Mouse (Mus musculus) neural tube, embryonic 11.5 days (tissue): Measurements from ENCODE around the gene Lingo4. TPM values are rescaled to one million over a fixed set of nuclear protein-coding genes. Genes with fewer than 3 reads are reported as not detected.

ENCODE experiments used
- ATAC-seq: fragments of 200-750 bp; cut with Nextera tagmentation; 2 replicates; pipeline ENCODE4 v1.8.0; 2017; ENCODE audit warnings: moderate number of reproducible peaks, mild to moderate bottlenecking, moderate TSS enrichment, moderate library complexity; ENCODE audit not compliant: insufficient read depth, low FRiP score, low TSS enrichment
- DNase-seq: peaks from one replicate; pipeline ENCODE4 v3.0.0-alpha.2; 2015; ENCODE audit warnings: low spot score
- H3K27ac ChIP-seq: fragments of 300-500 bp; sonication (generic); 2 replicates; pipeline ENCODE4 v1.5.1; 2014; ENCODE audit warnings: low read depth, mild to moderate bottlenecking, low read length
- H3K27me3 ChIP-seq: fragments of 300-500 bp; sonication (generic); 2 replicates; pipeline ENCODE4 v1.6.1; 2014; ENCODE audit warnings: mild to moderate bottlenecking, low read length, mixed read lengths; ENCODE audit not compliant: control insufficient read depth, insufficient read depth
- H3K36me3 ChIP-seq: fragments of 300-500 bp; sonication (generic); 2 replicates; pipeline ENCODE4 v1.6.1; 2014; ENCODE audit warnings: mild to moderate bottlenecking, low read length, moderate library complexity, mixed read lengths; ENCODE audit not compliant: control insufficient read depth, insufficient read depth
- H3K4me1 ChIP-seq: fragments of 300-500 bp; sonication (generic); 2 replicates; pipeline ENCODE4 v1.6.1; 2014; ENCODE audit warnings: low read length, mixed read lengths; ENCODE audit not compliant: control insufficient read depth, insufficient read depth
- H3K4me2 ChIP-seq: fragments of 300-500 bp; sonication (generic); 2 replicates; pipeline ENCODE4 v1.6.1; 2014; ENCODE audit warnings: low read depth, mild to moderate bottlenecking, moderate library complexity
- H3K4me3 ChIP-seq: fragments of 300-500 bp; sonication (generic); 2 replicates; pipeline ENCODE4 v1.5.1; 2014; ENCODE audit warnings: low read depth, low read length
- H3K9ac ChIP-seq: fragments of 300-500 bp; sonication (generic); 2 replicates; pipeline ENCODE4 v1.6.1; 2014; ENCODE audit warnings: mild to moderate bottlenecking, low read length
- H3K9me3 ChIP-seq: fragments of 300-500 bp; sonication (generic); 2 replicates; pipeline ENCODE4 v1.6.1; 2016; ENCODE audit warnings: low read length; ENCODE audit not compliant: control insufficient read depth
- WGBS: fragments of 180-500 bp; shearing (Covaris S2); extraction: QIAGEN DNeasy Blood & Tissue Kit; methylation state at CpG from one replicate; pipeline ENCODE4 v1.1.7; 2014; 5-methylcytosine and 5-hydroxymethylcytosine counted together
- polyA plus RNA-seq: library from polyadenylated mRNA; unstranded; fragments of >200 nt; fragmentation: Nextera tagmentation; extraction: Ambion mirVana; gene quantifications from 2 replicates; pipeline ENCODE4 v1.2.1, GENCODE M21; 2014

The Lingo4 gene
- polyA plus RNA-seq, 1 experiment from 2014 or later, result 0.33 TPM

DNA sequence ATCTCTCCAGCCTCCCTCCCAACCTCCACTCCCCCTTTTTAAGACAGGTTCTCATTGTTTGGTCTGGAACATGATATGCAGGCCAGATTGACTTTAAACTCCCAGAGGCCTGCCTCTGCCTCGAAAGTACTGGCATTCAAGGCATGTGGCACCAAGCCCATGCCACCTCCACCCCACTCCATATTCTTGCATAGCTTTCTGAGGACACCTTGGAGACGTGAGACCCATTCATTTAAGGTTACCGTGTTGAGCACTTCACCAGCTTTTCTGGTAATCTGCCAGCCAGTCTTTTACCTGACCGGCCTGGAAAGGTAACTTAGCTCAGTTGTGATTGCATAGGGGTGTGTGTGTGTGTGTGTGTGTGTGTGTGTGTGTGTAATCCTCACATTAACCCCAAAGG lies 7.2 kb downstream of the Lingo4 start:
- no peak for DNase-seq
- 76% methylated on average over 4 of the region's 4 CpGs for WGBS
- Histone ChIP-seq H3K4me3 (no peak overlapping the region), H3K27ac (no peak overlapping the region), H3K4me1 (peaks cover 4% of the 10 kb centered on the region; the same call in 1 of the 2 replicates), H3K9me3 (no peaks in the 10 kb centered on the region), H3K9ac (no peak overlapping the region), H3K27me3 (no peaks in the 10 kb centered on the region), H3K4me2 (no peak overlapping the region), H3K36me3 (no peaks in the 10 kb centered on the region)
- ATAC-seq, result no peak

DNA sequence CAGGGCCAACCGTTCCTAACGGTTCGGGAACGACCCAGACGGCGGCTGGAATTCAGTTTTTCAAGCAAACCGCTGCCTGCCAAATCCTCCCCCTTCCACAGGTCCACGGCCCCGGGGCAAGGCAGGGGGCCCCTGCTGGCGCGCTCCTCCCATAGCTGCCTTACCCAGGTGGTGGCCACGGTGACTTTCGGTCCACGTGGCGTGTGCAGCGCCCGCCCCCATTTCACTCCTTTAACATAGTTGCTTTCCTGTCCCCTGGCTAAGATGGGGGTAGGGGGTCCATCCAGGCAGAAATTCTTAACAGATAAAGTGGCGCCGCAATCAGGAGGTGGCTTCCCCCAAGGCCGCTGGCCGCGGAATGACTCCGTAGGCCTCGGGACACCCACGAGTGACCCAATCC lies 14.2 kb downstream of the Lingo4 start:
- H3K4me1 ChIP-seq, result peaks cover 7% of the 10 kb centered on the region; the same call in 1 of the 2 replicates
- no peaks in the 10 kb centered on the region for H3K9me3 ChIP-seq
- no peaks in the 10 kb centered on the region for H3K36me3 ChIP-seq
- ATAC-seq (peak; percentile 53), DNase-seq (no peak)
- peak overlapping the region; percentile 52 for H3K4me3 ChIP-seq
- peak overlapping the region; percentile 54 for H3K9ac ChIP-seq
- WGBS, result 12% methylated on average over 25 of the region's 25 CpGs
- peak overlapping the region; percentile 34; the same call in 1 of the 2 replicates for H3K27ac ChIP-seq
- H3K27me3 ChIP-seq, result no peaks in the 10 kb centered on the region
- H3K4me2 ChIP-seq, result peak overlapping the region; percentile 85

DNA sequence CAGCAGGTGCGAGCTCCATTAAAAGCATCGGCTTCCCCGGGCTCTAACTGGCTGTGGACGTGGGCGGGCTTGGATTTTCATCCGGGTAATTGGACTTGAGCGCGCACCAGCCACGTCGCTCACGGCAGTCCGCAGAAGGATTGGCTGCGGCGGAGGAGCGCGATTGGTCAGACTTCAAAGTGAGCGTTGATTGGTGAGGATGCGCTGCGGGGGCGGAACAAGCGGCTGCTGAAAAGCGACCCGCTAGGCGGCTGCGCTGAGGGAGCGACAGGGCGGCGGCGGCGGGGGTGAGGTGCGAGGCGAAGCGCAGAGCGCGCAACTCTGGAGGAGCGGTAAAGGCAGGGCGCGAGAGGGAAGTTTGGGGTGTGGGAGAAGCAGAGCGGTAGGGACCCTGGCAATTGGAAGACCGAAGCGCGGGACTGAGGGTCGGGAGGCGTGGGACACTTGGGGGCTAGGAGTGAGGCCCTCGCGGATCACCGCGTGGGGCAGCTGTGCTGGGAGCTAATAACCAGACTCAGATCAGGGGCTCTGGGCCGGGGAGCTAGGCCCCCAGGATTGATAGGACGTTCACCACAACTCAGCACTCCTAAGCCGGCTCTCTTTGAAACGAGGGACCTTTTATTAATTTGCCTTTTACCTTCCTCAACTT lies 14.8 kb downstream of the Lingo4 start, which contains the start of gene Tdrkh:
TSS of gene Tdrkh (plus strand) at position 243 of the 649 bp plus-strand sequence.
- Histone ChIP-seq H3K27me3 (no peaks in the 10 kb centered on the region), H3K36me3 (no peaks in the 10 kb centered on the region), H3K27ac (peak within 1 kb of the TSS; percentile 34; the same call in 1 of the 2 replicates), H3K9ac (peak within 1 kb of the TSS; percentile 54), H3K4me2 (peak within 1 kb of the TSS; percentile 85), H3K9me3 (no peaks in the 10 kb centered on the region), H3K4me1 (peaks cover 7% of the 10 kb centered on the region; the same call in 1 of the 2 replicates), H3K4me3 (peak within 1 kb of the TSS; percentile 52)
- DNase-seq (peak; percentile 96), ATAC-seq (peak; percentile 99)
- WGBS, result 8% methylated on average over 52 of the region's 52 CpGs

DNA sequence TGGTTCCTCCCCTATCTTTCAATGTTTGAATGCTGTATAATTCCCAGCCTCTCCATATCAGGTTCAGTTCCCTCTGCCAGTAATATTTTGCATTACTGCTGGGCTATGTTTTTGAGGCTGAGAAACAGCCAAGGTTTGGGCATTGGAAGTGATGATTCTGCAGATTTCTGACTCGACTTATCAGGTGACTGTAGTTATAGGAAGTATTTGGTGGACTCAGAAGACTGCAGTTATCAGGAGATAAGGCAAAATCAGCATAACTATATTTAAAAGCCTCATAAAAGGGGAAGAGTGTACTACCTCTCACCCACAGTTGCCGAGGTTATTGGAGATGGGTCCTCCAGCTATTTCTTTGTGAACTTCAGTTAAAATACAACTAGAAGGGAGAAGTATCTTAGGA lies 32.7 kb downstream of the Lingo4 start:
- Histone ChIP-seq H3K4me2 (no peak overlapping the region), H3K9ac (no peak overlapping the region), H3K4me3 (no peak overlapping the region), H3K27ac (no peak overlapping the region), H3K36me3 (no peaks in the 10 kb centered on the region), H3K9me3 (no peaks in the 10 kb centered on the region), H3K4me1 (no peaks in the 10 kb centered on the region), H3K27me3 (no peaks in the 10 kb centered on the region)
- no peak for DNase-seq
- ATAC-seq, result no peak
- WGBS, result 84% methylated on average over 2 of the region's 2 CpGs

DNA sequence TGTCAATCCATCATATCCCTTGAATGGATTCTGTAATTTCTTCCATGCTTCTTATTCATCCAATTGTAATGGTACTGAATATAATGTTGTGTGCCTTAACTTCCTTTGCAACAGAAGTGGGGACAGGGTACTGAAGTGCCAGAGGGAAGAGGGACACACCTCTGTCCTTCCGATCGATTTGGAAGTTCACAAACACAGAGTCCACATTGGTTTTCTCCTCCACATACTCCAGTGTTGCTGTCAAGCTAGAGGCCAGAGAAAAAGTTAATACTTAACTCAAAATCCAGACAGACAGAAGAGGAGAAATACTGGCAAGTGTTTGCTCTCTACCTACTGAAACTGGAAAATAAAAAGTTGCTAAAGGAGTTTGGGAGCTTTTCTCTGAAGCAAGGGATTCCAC lies 36.0 kb downstream of the Lingo4 start:
- no peak for DNase-seq
- no peaks in the 10 kb centered on the region for H3K36me3 ChIP-seq
- H3K27me3 ChIP-seq, result no peaks in the 10 kb centered on the region
- no peak overlapping the region for H3K9ac ChIP-seq
- H3K4me2 ChIP-seq, result no peak overlapping the region
- no peak for ATAC-seq
- H3K27ac ChIP-seq, result no peak overlapping the region
- no peaks in the 10 kb centered on the region for H3K4me1 ChIP-seq
- H3K4me3 ChIP-seq, result no peak overlapping the region
- no peaks in the 10 kb centered on the region for H3K9me3 ChIP-seq
- WGBS, result 96% methylated on average over 2 of the region's 2 CpGs

DNA sequence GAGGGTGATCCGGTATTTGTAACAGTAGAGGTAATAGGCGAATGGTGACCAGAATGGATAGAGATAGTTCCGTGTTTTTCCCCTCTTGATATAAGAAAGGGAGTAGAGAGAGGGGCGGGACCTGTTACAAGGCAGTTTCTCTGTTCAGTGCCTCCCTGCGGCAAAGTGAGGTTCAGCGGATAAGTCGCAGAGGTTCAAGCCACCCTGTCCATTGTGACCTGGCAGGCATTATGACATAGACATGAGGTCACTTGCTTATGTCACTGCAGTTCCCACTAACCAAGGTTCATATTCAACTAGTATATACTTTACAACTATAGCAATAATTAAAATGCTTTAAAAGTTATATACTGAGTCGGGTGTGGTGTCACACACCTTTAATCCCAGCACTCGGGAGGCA lies 38.1 kb downstream of the Lingo4 start:
- Histone ChIP-seq H3K4me2 (no peak overlapping the region), H3K27ac (no peak overlapping the region), H3K9me3 (no peaks in the 10 kb centered on the region), H3K27me3 (no peaks in the 10 kb centered on the region), H3K36me3 (no peaks in the 10 kb centered on the region), H3K9ac (no peak overlapping the region), H3K4me1 (no peaks in the 10 kb centered on the region), H3K4me3 (no peak overlapping the region)
- ATAC-seq, result no peak
- WGBS, result 86% methylated on average over 9 of the region's 9 CpGs
- DNase-seq, result no peak

DNA sequence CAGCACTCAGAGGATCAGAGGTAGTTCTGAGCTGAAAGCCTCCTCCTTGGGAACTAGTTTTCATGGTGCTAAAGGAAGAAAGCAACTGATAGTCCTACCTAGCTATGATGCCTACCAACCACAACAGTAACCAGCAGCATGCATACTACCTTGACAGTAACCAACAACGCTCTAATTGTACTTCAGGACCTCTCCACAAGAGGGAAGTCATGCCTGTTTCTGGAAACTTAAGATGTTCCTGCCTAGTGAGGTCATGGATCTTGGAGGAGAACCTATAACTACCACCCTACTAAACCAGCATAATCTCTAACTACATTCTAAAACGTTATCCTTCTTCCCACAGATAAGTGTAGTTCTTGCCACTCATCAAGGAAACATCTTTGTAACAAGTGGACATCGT lies 42.9 kb downstream of the Lingo4 start:
- Histone ChIP-seq H3K27me3 (no peaks in the 10 kb centered on the region), H3K4me1 (0 out of 2 replicates have a peak, but pooled peaks cover 3% of the 10 kb centered on the region), H3K27ac (no peak overlapping the region), H3K9ac (no peak overlapping the region), H3K4me3 (no peak overlapping the region), H3K36me3 (0 out of 2 replicates have a peak, but pooled peaks cover 4% of the 10 kb centered on the region), H3K4me2 (no peak overlapping the region), H3K9me3 (no peaks in the 10 kb centered on the region)
- WGBS, result 41% methylated on average over 3 of the region's 3 CpGs
- DNase-seq (no peak), ATAC-seq (no peak)

DNA sequence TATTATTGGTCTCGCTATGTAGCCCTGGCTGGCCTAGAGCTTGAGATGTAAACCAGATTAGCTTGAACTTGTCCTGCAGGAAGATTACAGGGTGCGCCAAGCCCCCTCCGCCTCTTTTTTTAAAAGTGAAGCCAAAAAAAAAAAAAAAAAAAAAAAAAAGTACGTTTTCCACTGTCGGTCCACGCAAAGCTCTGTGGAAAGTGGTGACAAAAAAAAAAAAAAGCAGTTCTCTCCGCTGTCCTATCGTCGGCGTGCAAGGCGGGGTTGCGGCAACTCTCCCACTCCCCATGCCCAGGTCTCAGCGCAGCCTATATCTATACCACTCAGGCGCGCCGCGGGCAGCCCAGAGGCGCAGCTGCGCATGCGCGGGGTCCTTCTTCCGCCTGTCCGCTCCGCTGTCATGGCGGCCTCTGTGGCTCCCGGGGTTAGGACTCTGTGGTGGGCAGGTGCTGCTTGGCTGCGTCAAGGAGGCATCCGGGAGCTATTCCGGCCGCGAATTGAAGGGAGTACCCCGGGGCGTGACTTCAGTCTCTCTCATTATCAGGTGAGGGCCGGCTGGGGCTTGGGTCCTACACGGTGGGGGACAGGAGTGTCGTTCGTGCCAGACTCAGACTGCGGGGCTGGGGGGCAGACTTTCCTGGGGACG lies 44.8 kb downstream of the Lingo4 start, which contains the start of gene Mrpl9:
TSS of gene Mrpl9 (plus strand) at position 368 of the 646 bp plus-strand sequence.
- Histone ChIP-seq H3K36me3 (peaks cover 11% of the 10 kb centered on the region; the same call in 1 of the 2 replicates), H3K27me3 (no peaks in the 10 kb centered on the region), H3K27ac (0 out of 2 replicates have a peak within 1 kb of the TSS, but pooled peaks have one; percentile 29), H3K4me2 (peak within 1 kb of the TSS; percentile 82), H3K9ac (peak within 1 kb of the TSS; percentile 87), H3K4me1 (0 out of 2 replicates have a peak, but pooled peaks cover 3% of the 10 kb centered on the region), H3K4me3 (peak within 1 kb of the TSS; percentile 92), H3K9me3 (no peaks in the 10 kb centered on the region)
- DNase-seq (peak; percentile 97), ATAC-seq (peak; percentile 97)
- 2% methylated on average over 39 of the region's 39 CpGs for WGBS
